Mouse (Mus musculus) lung, adult 2 months (tissue): ENCODE data around the gene Zdhhc7.

Source experiments
- CTCF ChIP-seq: fragments of 200-500 bp; IDR thresholded peaks from 2 replicates; pipeline ENCODE4 v1.5.1; 2011; ENCODE audit warnings: mild to moderate bottlenecking, low read length, control low read depth; ENCODE audit not compliant: insufficient read depth
- POLR2A ChIP-seq: fragments of 200-500 bp; IDR thresholded peaks from 2 replicates; pipeline ENCODE4 v1.6.1; 2011; ENCODE audit warnings: low read depth, mild to moderate bottlenecking, control low read depth, low read length, borderline replicate concordance; ENCODE audit errors: extremely low read depth

GRCm38 (mm10) chr8:120051006-120051405 is 50.3 kb downstream of the Zdhhc7 start:
- no peak for TF ChIP-seq CTCF
- TF ChIP-seq POLR2A, result no peak
